Mouse (Mus musculus) E14TG2a.4 (cell line): ENCODE measurements around the gene Xntrpc.

ENCODE experiments used
- CTCF ChIP-seq: conservative IDR thresholded peaks from 2 replicates; pipeline ENCODE4 v1.5.1; 2014; ENCODE audit warnings: low read length
- NANOG ChIP-seq: IDR thresholded peaks from 2 replicates; pipeline ENCODE4 v1.6.1; 2014; ENCODE audit warnings: borderline replicate concordance, low read length, mixed read lengths
- POU5F1 ChIP-seq: IDR thresholded peaks from 2 replicates; pipeline ENCODE4 v1.6.1; 2014; ENCODE audit warnings: low read length, borderline replicate concordance

- no peak for TF ChIP-seq CTCF
- TF ChIP-seq NANOG = no peak
- no peak for TF ChIP-seq POU5F1
Observed at GRCm38 (mm10) chr7:102080311-102080710, 14.8 kb downstream of the Xntrpc start.
